Mouse (Mus musculus) right cerebral cortex, postnatal 4 days (tissue): ENCODE measurements around the gene Pop4.
"Not testable (repeated sequence)": the region's sequence is repeated elsewhere in the genome, so short reads cannot be mapped to it uniquely, and the experiment has no call there.

Experiments used
- DNase-seq: peaks from one replicate; pipeline ENCODE4 v3.0.0-alpha.2; 2022

The Pop4 gene

DNA sequence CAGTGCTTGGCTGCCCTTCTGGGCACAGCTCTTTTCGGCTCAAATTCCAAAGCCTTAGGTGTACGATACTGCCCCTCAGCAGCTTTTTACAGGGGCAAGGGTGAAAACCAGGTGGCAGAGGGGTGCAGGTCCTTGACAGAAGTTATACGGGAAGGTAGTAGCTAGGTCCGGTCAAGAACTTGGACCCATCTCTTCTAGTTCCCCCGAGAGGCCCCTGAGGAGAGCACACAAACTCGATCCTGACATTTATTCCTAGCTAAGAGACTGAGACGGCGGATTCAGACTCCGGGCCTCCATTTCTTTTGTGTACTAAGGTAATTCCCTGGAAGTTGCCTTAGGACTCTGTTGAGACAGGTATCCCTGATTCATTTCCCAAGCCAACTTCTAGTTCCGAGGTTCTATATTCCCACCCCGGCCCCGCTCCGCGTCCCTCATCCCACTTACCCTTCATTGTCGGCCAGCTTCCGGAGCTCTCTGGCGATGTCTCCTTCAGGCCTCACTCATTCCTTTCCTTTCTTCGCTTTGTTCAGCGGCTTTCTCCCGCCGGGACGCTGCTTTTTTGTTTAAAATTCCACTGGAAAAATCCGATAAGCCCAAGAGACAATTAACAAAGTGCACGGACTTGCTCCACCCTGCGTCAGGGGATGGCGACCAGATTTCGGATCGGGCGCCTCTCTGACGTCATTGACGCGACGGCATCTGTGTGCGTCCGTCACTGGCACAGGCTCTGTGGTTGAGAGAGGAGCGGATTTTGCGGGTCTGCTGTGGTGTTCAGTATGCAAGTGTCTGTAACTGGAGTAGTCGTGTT lies at the start of gene Pop4:
Pop4 (minus strand) TSS at position 721 of the 808 bp plus-strand sequence.
- peak; percentile 94 for DNase-seq

DNA sequence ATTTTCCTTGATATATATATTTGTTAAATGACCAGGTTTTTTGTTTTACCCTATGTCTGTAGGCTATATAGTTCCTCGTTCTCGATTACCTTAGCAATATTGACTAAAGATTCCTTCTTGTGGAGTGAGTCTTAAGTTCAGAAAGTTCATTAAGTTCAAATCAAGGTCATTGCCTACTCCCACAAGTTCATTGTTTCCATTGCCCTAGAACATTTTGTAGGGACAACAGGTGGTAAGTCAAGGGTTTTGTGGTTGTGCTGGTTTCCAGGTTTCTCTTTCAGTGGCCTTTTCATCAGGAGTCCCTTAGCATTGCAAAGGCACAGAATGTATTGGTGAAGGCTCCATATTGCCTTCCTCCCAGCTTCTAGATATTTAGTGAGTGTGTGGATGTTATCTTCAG lies 49.4 kb upstream of the Pop4 start:
- no peak for DNase-seq

DNA sequence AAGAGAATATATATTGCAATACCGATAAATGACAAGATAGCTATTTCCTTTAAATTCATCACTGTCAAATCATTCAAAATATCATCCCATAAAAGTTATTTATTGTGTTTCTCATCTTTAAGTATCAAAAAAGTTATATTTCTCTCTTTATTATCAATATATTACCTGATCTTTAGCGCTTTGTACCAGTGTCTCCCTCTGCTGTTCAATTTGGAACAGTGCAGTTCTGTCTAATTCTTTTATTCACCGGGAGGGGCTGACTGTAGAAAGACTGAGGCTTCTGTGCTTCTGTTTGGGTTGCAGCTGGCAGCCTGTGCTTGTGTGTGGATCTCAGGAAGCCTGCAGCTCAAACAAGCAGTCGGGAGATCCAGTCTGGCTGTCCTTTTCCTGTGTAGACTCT lies 11.0 kb upstream of the Pop4 start:
- not testable (repeated sequence) for DNase-seq

DNA sequence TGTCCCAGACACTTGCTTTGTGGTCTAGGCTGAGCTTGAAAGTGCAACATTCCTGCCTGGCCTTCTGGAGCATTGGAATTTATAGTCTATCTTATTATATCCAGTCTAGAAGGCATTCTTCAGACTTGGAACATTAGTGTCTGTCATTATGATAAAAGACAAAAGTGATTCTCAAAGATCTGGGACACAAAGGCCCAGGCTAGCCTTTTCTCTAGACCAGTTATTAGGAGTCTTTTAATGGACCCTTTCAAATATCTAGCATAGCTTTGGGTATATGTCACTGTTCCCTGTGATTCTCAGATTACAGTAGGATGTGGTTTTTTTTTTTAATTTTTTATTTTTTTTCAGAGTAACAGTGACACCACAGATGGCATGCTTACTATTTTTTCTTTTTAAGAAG lies 1.3 kb upstream of the Pop4 start:
- DNase-seq = no peak

DNA sequence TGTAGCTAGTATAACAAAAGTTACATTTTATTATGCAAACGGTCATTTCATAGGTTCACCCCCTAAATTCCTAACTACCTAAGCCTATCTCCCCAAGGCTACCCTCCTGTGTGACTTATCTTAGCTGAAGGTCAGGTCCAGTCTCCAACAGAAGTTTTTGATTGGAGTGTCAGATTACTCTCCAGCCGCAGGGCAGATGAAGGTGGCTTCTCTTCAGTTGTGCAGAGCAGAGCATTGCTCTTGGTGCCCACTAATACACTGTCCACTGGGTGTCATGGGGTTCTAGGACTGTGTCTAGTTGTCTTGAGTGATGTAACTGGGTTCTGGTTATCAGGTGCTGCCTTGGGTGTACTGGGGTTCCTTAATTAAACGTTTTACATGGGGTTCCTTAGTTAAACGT lies 636 bp upstream of the Pop4 start:
- DNase-seq = no peak

DNA sequence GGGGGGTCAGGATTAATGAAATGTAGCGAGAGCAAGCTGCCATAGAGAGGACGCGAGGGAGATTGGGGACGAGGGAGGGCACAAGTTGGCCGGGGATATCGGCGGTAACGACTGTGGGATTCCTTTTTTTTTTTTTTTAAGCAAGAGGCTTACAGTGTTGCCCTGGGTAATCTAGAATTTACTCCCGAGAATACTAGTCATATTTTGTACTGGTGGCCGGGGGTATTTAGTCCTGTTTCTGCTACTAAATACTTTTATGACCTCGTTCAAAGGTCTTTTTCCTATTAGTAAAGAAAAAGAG lies 238 bp upstream of the Pop4 start:
- no peak for DNase-seq

DNA sequence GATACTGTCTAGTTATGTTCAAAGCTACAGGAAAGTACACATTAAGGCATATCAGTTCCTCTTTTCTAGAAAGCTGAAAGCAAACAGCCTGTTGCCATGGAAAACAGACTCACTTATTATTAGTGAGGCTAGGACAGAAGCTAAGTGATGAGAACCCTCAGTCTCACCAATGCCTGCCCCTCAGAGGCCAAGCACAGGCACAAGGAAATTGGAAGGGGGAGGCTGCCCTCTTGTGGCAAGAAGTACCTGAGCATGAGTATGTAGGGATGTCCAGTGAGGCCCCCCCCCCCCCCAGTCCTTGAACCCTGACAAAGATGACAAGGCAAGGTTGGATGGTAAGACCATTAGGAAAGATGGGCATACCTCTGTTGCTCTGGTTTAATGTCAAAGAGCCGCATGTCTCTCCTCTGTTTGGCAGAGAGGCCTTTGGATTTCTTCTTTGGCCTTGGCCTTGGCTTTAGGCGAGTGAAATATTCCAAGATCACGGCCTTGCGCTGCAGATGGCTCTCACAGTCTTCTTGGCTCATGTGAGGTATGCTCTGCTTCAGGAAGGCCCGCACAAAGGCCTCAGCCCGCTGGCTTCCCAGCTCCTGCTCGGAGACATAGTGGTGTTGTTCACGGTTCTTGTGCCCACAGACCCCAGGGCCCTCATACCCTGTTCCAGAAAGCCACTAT lies 4.1 kb downstream of the Pop4 start:
- peak; percentile 30 for DNase-seq

DNA sequence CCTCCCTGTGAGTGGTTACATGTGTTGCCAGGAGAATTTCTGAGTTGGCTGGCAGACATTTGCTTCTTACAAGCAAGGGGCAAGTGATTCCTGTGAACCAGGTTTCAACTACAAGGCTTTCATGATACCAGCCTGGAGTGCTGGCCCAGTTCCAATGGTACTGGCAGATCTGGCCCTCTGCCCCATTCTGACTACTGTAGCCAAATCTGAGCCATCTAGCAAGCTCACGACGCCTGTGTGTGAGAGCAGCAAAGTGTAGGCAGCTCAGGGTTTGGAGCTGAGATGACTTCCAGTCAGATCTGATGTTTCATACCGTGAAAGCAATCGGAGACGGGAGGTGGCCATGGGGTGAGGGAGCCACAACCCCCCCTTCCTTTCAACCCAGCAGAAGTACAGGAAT lies 8.8 kb downstream of the Pop4 start:
- DNase-seq = peak; percentile 14

DNA sequence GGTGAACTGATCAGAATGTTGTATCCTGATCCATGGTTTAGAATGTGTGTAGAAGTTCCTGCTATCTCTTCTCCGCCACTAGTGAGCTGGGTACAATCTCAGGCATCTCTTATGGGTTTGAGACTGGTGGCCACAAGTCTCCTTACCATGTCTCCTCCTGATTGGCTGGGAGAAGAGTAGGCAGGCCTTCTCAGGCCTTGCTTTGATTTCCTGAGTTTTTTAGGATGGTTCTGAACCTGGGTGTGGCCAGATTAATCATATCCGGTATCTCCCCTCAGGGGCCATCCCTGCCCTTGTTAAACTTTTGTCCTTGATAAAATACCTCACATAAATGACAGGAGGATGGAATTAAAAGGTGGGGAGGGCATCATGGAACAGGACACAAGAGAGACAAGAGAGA lies 11.6 kb downstream of the Pop4 start:
- no peak for DNase-seq

DNA sequence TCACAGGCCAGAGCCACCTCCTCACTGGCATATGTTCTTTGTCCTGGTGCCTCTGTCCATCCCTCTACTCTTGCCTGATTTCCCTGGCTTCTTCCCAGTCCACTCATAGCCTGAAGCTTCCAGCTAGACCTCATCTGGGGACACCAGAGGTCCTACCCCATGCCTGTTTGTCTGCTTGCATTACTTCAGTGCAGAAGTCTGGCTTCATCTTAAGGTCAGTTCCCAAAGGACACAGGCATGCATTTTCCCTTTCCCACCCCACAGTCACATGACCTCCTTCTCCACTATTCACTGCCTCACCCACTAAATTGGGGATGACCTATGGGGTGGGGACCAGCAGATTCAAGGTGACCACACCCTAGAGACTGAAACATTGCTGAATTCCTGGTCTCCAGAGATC lies 17.8 kb downstream of the Pop4 start:
- no peak for DNase-seq

DNA sequence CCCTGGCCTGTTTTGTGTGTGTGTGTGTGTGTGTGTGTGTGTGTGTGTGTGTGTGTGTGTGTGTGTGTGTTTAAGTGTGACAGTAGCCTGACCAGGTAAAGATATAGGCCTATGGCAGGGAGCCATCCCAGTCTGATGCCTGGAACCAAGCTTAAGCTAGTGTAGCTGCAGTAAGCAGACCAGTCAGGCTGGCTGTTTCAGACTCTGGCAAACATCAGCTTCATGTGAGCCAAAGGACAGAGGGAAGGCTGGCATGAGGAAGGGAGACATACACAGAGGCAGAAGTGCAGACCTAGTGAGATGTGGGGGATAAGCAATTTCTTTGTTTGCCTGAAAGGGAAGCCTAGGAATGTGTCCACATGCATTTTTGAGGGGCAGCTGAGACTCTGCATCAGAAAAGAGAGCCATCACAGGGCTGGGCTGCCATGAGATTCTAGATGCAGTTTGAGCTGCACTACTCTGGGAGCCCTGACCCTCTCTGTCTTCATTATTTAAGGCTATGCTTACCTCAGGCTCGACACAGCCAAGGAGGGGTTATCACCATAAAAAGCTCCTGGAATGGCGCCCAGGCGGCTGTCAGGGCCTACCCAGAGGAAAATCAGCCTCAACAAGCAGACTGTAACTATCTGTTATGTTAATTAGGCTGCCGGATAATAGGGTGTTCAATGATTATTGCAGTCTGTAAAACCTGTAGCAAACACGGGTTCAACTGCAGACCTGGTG lies 19.6 kb downstream of the Pop4 start:
- DNase-seq = peak; percentile 39

DNA sequence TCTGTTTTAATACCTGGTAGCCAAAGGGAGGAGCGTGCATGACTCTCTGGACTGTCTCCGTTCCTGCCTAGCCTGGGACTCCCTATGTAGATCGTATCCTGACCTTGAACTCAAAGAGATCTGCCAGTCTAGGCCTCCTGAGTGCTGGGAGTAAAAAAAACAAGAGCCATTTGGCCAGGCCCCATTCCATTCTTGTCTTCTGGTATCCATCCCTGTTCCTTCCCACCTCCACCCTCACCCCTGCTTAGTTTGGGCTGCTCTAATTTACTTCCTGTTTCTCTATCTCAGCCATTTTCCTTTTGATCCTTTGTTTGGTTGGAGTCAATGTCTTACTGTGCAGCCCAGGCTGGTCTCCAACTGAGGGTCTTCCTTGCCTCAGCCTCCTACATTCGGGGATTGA lies 28.8 kb downstream of the Pop4 start:
- DNase-seq = no peak

DNA sequence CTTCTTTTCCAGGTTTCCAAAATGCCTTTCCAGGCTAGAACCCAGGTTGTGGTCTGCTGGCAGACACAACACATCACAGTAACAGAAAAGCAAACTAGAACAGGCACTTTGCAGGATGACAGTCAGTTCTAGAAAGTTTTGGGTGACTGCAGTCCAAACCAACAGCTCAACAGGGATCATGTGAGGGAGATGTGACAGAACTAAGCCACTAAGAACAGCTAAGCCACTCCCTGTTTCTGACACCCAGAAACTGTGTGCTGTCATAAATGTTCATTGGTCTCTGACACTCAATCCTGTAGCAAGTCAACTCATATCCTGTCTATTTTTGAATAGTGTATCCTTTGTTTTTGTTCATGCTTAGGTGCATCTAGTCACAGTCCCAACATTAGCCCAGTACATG lies 34.1 kb downstream of the Pop4 start:
- no peak for DNase-seq

DNA sequence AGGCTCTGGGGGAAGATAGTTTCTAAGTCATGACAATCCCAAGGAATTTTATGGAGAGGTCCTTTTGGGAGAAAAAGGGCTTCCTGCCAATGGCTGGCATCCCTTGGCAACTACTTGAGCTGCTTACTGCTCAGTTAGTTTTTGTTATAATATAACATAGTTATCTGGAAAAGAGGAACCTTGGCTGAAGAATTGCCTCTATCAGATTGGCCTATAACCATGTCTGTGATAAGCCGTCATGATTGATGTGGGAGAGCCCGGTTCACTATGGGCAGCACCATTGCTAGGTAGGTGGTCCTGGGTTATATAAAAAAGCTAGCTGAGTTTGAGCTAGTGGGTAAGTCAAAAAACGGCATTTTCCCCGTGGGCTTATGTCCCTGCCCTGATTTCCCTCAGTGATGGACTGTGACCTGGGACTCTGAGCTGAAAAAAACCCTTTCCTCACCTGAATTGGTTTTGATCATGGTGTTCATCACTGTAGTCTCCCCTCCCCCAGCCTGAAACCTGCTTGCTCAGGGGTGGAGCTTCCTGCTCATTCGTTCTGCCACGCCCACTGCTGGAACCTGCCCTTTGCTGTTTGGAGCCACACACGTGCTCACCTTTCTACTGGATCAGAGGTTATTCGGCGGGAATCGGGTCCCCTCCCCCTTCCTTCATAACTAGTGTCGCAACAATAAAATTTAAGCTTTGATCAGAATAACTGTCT lies 34.7 kb downstream of the Pop4 start:
- no peak for DNase-seq

DNA sequence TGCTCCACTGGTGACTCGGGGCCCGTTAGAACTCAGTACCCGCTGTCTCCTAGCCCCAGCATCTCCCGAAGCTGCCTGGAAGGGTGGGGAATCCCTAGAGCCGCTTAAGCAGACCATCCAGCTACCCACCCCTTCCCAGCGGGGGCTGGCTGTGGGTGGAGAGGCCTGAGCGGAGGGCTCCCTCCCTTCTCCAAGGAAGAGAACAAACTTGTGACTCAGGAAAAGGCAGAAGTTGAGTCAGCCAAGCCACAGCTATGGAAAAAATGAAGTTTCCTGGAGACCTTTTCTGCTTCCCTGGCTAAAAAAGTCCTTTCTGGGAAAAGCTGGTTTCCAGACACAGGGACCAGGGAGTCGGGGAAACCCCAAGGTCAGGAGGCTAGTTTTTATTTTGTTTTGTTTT lies 40.9 kb downstream of the Pop4 start:
- DNase-seq = no peak

DNA sequence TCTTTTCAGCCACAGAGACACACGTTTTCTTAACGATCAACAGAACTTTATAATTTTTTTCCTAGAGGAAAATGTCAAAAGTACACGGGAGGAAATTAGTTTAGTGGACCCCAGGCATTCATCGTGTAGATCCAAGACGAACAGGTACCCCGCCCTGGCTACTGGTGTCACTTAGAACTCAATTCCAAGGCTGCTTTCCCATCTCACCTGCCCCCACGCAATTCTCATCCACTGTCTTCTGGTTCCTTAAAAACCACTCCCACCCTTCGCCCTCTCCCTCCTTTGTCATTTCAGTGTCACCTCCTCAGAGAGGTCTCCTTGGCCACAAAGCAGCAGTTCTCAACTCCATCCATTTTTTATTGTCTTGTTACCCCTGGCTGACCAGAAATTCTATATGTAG lies 42.9 kb downstream of the Pop4 start:
- DNase-seq = no peak

DNA sequence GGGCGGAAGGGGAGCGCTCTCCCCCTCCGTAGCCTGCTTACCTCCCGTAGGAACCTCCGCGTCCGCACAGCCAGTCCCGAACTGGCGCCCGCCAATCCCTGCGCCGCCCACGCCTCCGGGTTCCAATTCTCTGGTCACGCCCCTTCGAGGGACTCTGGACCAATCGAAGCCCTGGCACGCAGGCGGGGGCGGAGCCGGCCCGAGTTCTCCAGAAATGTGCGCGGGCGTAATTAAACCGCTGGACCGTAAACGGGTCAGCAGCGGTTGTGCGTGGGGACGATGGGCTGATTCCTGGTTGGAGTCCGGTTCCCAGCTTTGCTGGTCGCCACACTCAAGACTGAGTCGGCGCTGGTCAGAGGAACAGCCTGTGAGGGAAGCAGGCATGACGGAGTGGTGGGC lies 43.3 kb downstream of the Pop4 start, which contains the start of gene Plekhf1:
Plekhf1 (minus strand) TSS at position 117 of the 399 bp plus-strand sequence.
- DNase-seq = peak; percentile 73

DNA sequence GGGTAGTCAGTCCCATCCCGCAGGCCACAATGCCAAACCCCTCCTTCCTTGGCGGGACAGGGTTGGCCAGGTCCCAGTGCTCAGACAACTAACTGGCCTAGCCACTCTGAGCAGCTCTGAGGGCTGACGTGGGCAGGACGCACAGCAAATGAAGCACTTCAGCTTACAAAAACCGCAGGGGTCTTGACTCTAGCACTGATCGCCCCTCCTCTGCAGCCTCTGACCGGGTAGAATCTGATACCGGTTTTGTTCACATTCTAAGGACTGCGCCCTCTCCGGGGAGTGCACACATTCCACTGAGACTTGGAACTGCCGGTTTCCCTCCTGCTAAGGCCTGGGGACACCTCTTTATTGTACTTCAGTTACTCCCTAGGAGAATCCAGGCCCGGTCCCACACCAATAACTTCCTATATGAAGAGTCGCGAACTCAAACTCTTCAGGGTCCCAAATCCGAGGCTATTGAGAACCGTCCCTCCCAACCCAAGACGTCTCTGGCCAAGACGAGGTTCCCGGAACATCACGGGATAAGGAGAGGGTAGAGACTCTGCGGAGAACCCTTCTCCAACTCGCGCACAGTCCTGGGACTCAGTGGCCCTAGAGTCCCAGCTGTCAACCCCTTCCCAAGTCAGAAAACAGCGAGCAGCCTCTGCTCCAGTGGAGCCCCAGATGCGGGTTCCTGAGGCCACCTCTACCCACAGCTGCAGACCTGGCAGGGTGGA lies 43.9 kb downstream of the Pop4 start:
- peak; percentile 31 for DNase-seq

DNA sequence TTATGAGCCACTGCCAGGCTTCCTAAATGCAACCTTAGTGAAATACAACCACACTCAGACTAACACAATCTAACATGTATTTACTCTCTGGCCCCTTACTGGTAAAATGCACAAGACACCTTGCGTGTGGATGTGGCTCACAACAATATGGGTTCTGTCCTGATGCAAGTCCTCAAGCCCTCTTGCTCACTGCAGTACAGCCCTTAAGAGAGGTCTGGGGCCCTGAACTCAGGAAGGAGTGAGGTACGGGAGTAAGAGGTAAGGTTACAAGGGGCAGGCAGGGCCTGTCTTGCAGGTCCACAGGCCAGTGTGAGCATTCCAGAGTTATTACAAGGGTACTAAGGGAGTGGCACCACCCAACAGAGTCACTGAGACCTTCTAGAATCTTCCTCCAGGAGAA lies 45.0 kb downstream of the Pop4 start:
- no peak for DNase-seq

DNA sequence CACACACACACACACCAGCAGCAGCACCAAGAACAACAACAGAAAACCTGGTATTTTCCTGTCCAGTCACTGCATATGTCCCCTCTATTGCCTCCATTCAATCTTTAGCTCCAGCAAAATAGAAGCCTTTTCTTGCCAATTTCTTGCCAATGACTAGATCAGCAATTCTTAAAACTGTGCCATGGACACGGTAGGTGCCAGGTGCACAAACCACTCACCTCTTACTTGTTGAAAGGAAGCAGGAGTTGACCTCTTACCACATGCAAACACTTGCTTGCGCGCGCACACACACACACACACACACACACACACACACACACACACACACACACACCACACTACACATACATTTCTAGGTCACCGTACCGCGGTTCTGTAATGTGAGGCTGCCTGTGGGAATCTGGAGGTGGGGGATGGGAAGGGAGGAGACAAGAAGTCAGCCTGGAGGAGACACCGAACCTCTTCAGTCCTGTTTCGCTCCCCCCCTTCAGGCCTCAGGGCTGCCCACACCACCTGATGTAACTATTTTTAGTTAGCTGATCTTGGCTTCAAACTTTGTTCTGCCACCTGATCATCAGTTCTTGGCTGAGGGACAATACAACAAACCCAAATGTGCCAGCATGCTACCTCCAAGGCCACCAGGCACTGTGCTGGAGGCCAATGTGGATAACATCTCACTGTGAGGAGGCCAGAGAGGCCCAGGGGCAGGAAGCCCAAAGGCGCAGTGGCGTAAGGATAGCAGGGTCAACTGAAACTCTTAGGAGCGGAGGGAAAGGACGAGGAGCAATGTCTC lies 46.5 kb downstream of the Pop4 start:
- no peak for DNase-seq

DNA sequence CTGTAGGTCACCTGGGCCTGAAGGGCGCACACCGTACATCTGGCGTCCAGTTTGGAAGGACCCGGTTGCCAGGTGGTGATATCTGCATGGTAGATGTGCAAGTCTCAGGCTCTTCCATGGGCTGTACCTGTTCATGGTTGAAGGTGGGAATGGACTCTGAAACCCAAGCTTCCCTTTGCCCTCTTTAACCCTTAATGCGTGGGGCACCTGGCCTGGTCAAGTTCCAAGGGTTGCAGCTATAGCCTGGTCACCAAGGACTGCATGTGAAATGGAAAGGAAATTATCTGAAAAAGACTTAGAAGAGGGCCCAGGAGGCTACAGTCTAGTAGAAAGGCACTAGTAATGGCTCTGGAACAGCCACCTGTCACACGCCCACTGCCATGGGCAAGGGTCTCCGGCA lies 50.4 kb downstream of the Pop4 start:
- no peak for DNase-seq

DNA sequence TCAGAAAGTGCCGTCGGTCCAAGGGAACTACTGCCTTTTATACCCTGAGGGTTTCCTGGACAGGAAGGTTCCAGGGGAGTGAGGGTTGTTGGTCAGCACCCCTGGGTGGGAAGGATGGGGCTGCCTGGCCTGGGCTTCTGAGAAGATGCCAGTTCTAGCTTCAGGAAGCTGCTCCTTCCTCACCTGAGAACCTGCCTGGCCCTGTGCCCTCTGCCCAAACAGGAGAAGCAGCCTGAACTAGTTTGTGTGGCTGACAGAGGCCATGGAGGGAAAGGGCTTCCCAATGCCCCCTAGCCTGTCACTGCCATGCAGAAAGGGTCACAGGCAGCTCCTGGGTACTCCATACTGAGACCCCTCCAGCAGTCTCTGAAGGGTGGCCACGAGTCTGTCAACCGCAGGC lies 51.7 kb downstream of the Pop4 start:
- no peak for DNase-seq
